Mouse (Mus musculus): Measurements from ENCODE around the gene Chic1. TPM values are rescaled to one million over a fixed set of nuclear protein-coding genes. Genes with fewer than 3 reads are reported as not detected.

Gene Chic1
- total and polyA plus RNA-seq, 2 experiments from 2014 or later: 5.1 to 9.7 TPM

- Histone ChIP-seq H3K9ac (replicated peaks; ENCODE audit: low read length, poor library complexity, severe bottlenecking) (no peak overlapping the region), H3K4me3 (ENCODE audit: low read depth, low read length) (no peak overlapping the region), H3K4me2 (ENCODE audit: low read depth, low read length, poor library complexity, severe bottlenecking) (no peak overlapping the region), H3K27me3 (ENCODE audit: insufficient read depth, low read length) (peaks cover 7% of the 10 kb centered on the region; the same call in 1 of the 2 replicates), H3K36me3 (ENCODE audit: insufficient read depth, low read length) (no peaks in the 10 kb centered on the region), H3K4me1 (ENCODE audit: insufficient read depth, low read length) (no peaks in the 10 kb centered on the region), H3K9me3 (ENCODE audit: low read length) (no peaks in the 10 kb centered on the region), H3K27ac (ENCODE audit: low read depth, low read length) (no peak overlapping the region)
- 63% methylated on average over 3 of the region's 3 CpGs for WGBS
- ATAC-seq (ENCODE audit: low FRiP score) (no peak), DNase-seq (ENCODE audit: low spot score) (no peak)
- TF ChIP-seq CTCF (IDR thresholded peaks at IDR 0.05): no peak
Measured at GRCm38 (mm10) chrX:103368650-103369049, 12.4 kb downstream of the Chic1 start.

DNA sequence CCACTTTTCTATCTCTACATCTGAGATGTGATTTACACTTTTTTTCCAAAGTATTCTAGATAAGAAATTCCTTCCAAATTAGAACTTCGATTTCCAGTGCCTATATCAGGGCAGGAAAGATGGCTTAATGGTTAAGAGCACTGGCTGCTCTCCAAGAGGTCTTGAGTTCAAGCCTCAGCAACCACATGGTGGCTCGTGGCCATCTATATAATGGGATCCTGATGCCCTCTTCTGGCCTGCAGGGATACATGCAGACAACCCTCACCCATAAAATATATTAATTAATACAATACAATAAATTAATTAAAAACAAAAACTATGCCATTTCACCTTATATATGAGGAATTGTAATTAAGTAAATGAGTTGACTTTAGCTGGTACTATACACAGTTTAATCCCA, 14.9 kb downstream of the Chic1 start:
- WGBS: 69% methylated on average over 2 of the region's 2 CpGs
- Histone ChIP-seq H3K27ac (ENCODE audit: low read depth, low read length) (no peak overlapping the region), H3K9ac (replicated peaks; ENCODE audit: low read length, poor library complexity, severe bottlenecking) (no peak overlapping the region), H3K4me1 (ENCODE audit: insufficient read depth, low read length) (no peaks in the 10 kb centered on the region), H3K4me3 (ENCODE audit: low read depth, low read length) (no peak overlapping the region), H3K27me3 (ENCODE audit: insufficient read depth, low read length) (peaks cover 7% of the 10 kb centered on the region; the same call in 1 of the 2 replicates), H3K36me3 (ENCODE audit: insufficient read depth, low read length) (no peaks in the 10 kb centered on the region), H3K4me2 (ENCODE audit: low read depth, low read length, poor library complexity, severe bottlenecking) (no peak overlapping the region), H3K9me3 (ENCODE audit: low read length) (no peaks in the 10 kb centered on the region)
- DNase-seq (ENCODE audit: low spot score) (no peak), ATAC-seq (ENCODE audit: low FRiP score) (no peak)
- TF ChIP-seq CTCF (IDR thresholded peaks at IDR 0.05): 0 out of 2 replicates have a peak, but pooled peaks have one; percentile 35

DNA sequence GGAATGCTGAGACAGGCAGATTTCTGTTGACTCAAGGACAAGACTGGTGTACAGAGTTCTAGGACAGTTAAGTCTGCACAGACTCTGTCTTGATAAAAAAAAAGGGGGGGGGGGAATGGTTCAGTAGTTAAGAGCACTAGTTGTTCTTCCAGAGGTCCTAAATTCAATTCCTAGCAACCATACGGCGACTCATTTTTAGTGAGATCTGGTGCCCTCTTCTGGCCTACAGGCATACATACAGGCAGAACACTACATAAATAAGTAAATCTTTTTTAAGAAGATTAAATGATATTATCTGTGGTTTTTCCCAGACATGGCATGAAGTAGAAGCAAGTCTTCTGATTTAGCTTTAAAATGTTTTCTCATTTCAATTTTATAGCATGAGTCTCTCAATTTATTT, 15.4 kb downstream of the Chic1 start:
- Histone ChIP-seq H3K36me3 (ENCODE audit: insufficient read depth, low read length) (no peaks in the 10 kb centered on the region), H3K4me1 (ENCODE audit: insufficient read depth, low read length) (no peaks in the 10 kb centered on the region), H3K4me2 (ENCODE audit: low read depth, low read length, poor library complexity, severe bottlenecking) (no peak overlapping the region), H3K27me3 (ENCODE audit: insufficient read depth, low read length) (peaks cover 7% of the 10 kb centered on the region; the same call in 1 of the 2 replicates), H3K4me3 (ENCODE audit: low read depth, low read length) (no peak overlapping the region), H3K9me3 (ENCODE audit: low read length) (no peaks in the 10 kb centered on the region), H3K9ac (replicated peaks; ENCODE audit: low read length, poor library complexity, severe bottlenecking) (no peak overlapping the region), H3K27ac (ENCODE audit: low read depth, low read length) (no peak overlapping the region)
- peak; percentile 9 for DNase-seq (ENCODE audit: low spot score)
- WGBS: 33% methylated on average over 2 of the region's 2 CpGs
- peak; percentile 63 for TF ChIP-seq CTCF (IDR thresholded peaks at IDR 0.05)
- ATAC-seq (ENCODE audit: low FRiP score): no peak

DNA sequence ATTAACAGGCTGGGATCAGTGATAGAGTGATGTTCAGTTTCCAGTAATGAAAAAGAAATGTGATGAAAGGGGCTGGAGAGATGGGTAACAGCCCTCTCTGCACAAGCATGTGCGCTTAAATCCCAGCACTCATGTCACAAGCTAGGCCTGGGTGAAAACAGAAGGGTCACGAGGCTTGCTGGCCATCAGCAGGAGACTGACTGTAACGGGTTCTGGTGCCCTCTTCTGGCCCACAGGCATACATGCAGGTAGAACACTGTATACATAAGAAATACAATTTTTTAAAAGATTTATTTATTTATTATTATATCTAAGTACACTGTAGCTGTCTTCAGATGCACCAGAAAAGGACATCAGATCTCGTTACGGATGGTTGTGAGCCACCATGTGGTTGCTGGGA, 18.0 kb downstream of the Chic1 start:
- H3K4me1 ChIP-seq (ENCODE audit: insufficient read depth, low read length): no peaks in the 10 kb centered on the region
- no peak overlapping the region for H3K4me2 ChIP-seq (ENCODE audit: low read depth, low read length, poor library complexity, severe bottlenecking)
- ATAC-seq (ENCODE audit: low FRiP score) (no peak), DNase-seq (ENCODE audit: low spot score) (peak; percentile 23)
- TF ChIP-seq CTCF (IDR thresholded peaks at IDR 0.05): peak; percentile 70
- no peak overlapping the region for H3K9ac ChIP-seq (replicated peaks; ENCODE audit: low read length, poor library complexity, severe bottlenecking)
- WGBS: 67% methylated on average over 5 of the region's 5 CpGs
- no peaks in the 10 kb centered on the region for H3K9me3 ChIP-seq (ENCODE audit: low read length)
- H3K27ac ChIP-seq (ENCODE audit: low read depth, low read length): no peak overlapping the region
- peaks cover 11% of the 10 kb centered on the region; the same call in 1 of the 2 replicates for H3K27me3 ChIP-seq (ENCODE audit: insufficient read depth, low read length)
- no peak overlapping the region for H3K4me3 ChIP-seq (ENCODE audit: low read depth, low read length)
- no peaks in the 10 kb centered on the region for H3K36me3 ChIP-seq (ENCODE audit: insufficient read depth, low read length)

- no peak for ATAC-seq (ENCODE audit: low FRiP score)
- Histone ChIP-seq H3K4me2 (ENCODE audit: low read depth, low read length, poor library complexity, severe bottlenecking) (no peak overlapping the region), H3K27me3 (ENCODE audit: insufficient read depth, low read length) (peaks cover 8% of the 10 kb centered on the region; the same call in 1 of the 2 replicates), H3K9me3 (ENCODE audit: low read length) (no peaks in the 10 kb centered on the region), H3K9ac (replicated peaks; ENCODE audit: low read length, poor library complexity, severe bottlenecking) (no peak overlapping the region), H3K27ac (ENCODE audit: low read depth, low read length) (no peak overlapping the region), H3K36me3 (ENCODE audit: insufficient read depth, low read length) (no peaks in the 10 kb centered on the region), H3K4me1 (ENCODE audit: insufficient read depth, low read length) (no peaks in the 10 kb centered on the region), H3K4me3 (ENCODE audit: low read depth, low read length) (no peak overlapping the region)
- 80% methylated on average over 3 of the region's 3 CpGs for WGBS
- peak; percentile 54 for TF ChIP-seq CTCF (IDR thresholded peaks at IDR 0.05)
- DNase-seq (ENCODE audit: low spot score): no peak
Measured at GRCm38 (mm10) chrX:103384528-103384927, 28.3 kb downstream of the Chic1 start.

- no peak overlapping the region for H3K4me3 ChIP-seq (ENCODE audit: low read depth, low read length)
- no peak overlapping the region for H3K4me2 ChIP-seq (ENCODE audit: low read depth, low read length, poor library complexity, severe bottlenecking)
- no peaks in the 10 kb centered on the region for H3K4me1 ChIP-seq (ENCODE audit: insufficient read depth, low read length)
- no peaks in the 10 kb centered on the region for H3K9me3 ChIP-seq (ENCODE audit: low read length)
- no peak overlapping the region for H3K27ac ChIP-seq (ENCODE audit: low read depth, low read length)
- H3K36me3 ChIP-seq (ENCODE audit: insufficient read depth, low read length): no peaks in the 10 kb centered on the region
- no peak for ATAC-seq (ENCODE audit: low FRiP score)
- no peak for DNase-seq (ENCODE audit: low spot score)
- no peak overlapping the region for H3K9ac ChIP-seq (replicated peaks; ENCODE audit: low read length, poor library complexity, severe bottlenecking)
- no peak for TF ChIP-seq CTCF (IDR thresholded peaks at IDR 0.05)
- 86% methylated on average over 3 of the region's 3 CpGs for WGBS
- H3K27me3 ChIP-seq (ENCODE audit: insufficient read depth, low read length): peaks cover 8% of the 10 kb centered on the region; the same call in 1 of the 2 replicates
Measured at GRCm38 (mm10) chrX:103388131-103388530, 31.9 kb downstream of the Chic1 start.

Measured in midbrain, postnatal 0 days (tissue).